Comparison of ENCODE assay signal across 9 mouse cellular contexts in genomic region chr12:32207948-32208891, GRCm38 (mm10). TPM values are rescaled to one million over a fixed set of nuclear protein-coding genes. Genes with fewer than 3 reads are reported as not detected.
DNase-seq lines count a peak whose midpoint lies in the region; ATAC-seq and TF ChIP-seq lines count a peak whose summit lies in the region.
"Had no signal": no experiment of that assay in that cellular context is flagged by ENCODE, and none has a peak within 500 bp of the region (broad histone marks: within the 10 kb centered on the region; RNA-seq: fewer than 3 reads in every experiment).

Pik3cg (minus strand) TSS chr12:32208659.

- no peak within 1 kb of the TSS for H3K4me3 ChIP-seq in midbrain, postnatal 0 days (ENCODE audit: low read depth, low read length)
- no peak within 1 kb of the TSS for H3K4me3 ChIP-seq in midbrain, embryonic 13.5 days (replicated peaks)
- no peak within 1 kb of the TSS for H3K4me3 ChIP-seq in embryonic facial prominence, embryonic 13.5 days
- H3K4me3 ChIP-seq in kidney, embryonic 15.5 days (replicated peaks): peak within 1 kb of the TSS; percentile 27
- peak within 1 kb of the TSS; percentile 67 for H3K4me3 ChIP-seq in macrophage (ENCODE audit: inconsistent target)
- H3K4me3 ChIP-seq in cerebellum, adult 2 months (replicated peaks; ENCODE audit: insufficient read depth, low read depth, low read length): no peak within 1 kb of the TSS
- H3K4me3 ChIP-seq: neural tube, embryonic 13.5 days had no signal

- H3K9ac ChIP-seq in midbrain, postnatal 0 days (replicated peaks; ENCODE audit: low read length, poor library complexity, severe bottlenecking): no peak within 1 kb of the TSS
- no peak within 1 kb of the TSS for H3K9ac ChIP-seq in midbrain, embryonic 13.5 days (replicated peaks)
- no peak within 1 kb of the TSS for H3K9ac ChIP-seq in embryonic facial prominence, embryonic 13.5 days
- H3K9ac ChIP-seq in kidney, embryonic 15.5 days: no peak within 1 kb of the TSS
- H3K9ac ChIP-seq: neural tube, embryonic 13.5 days had no signal

- H3K4me1 ChIP-seq in midbrain, postnatal 0 days (ENCODE audit: insufficient read depth, low read length): no peaks in the 10 kb centered on the region
- H3K4me1 ChIP-seq in midbrain, embryonic 13.5 days (replicated peaks): peaks cover 7% of the 10 kb centered on the region
- H3K4me1 ChIP-seq in embryonic facial prominence, embryonic 13.5 days: peaks cover 12% of the 10 kb centered on the region
- no peaks in the 10 kb centered on the region for H3K4me1 ChIP-seq in kidney, embryonic 15.5 days
- no peaks in the 10 kb centered on the region for H3K4me1 ChIP-seq in cerebellum, adult 2 months (ENCODE audit: control insufficient read depth, insufficient read depth, low read length)

- peaks cover 47% of the 10 kb centered on the region for H3K79me2 ChIP-seq in macrophage (ENCODE audit: inconsistent target)

- no peak for ATAC-seq in midbrain, postnatal 0 days (ENCODE audit: low FRiP score)
- no peak for ATAC-seq in midbrain, embryonic 13.5 days
- 0 out of 2 replicates have a peak, but pooled peaks have one; percentile 15 for ATAC-seq in embryonic facial prominence, embryonic 13.5 days (ENCODE audit: insufficient number of reproducible peaks, insufficient read depth, low FRiP score, low TSS enrichment, low read depth)
- peak; percentile 33; the same call in 1 of the 2 replicates for ATAC-seq in kidney, embryonic 15.5 days (replicated peaks; ENCODE audit: low FRiP score)

- DNase-seq in midbrain, postnatal 0 days (ENCODE audit: low spot score): no peak
- DNase-seq in thymus, postnatal 4 days: peak; percentile 62
- no peak for DNase-seq in cerebellum, adult 2 months
- DNase-seq in frontal cortex, postnatal 25 days (ENCODE audit: low spot score in 2 of 2): no peak

- no peak for TF ChIP-seq POLR2A in cerebellum, adult 2 months (IDR thresholded peaks at IDR 0.05; ENCODE audit: borderline replicate concordance, insufficient read depth, low read length)

- H3K4me2 ChIP-seq in midbrain, postnatal 0 days (ENCODE audit: low read depth, low read length, poor library complexity, severe bottlenecking): peak within 1 kb of the TSS; percentile 6; the same call in 1 of the 2 replicates
- H3K4me2 ChIP-seq in midbrain, embryonic 13.5 days (replicated peaks): no peak within 1 kb of the TSS
- H3K4me2 ChIP-seq in embryonic facial prominence, embryonic 13.5 days: no peak within 1 kb of the TSS; the same call in 1 of the 2 replicates
- peak within 1 kb of the TSS; percentile 43 for H3K4me2 ChIP-seq in kidney, embryonic 15.5 days
- H3K4me2 ChIP-seq: neural tube, embryonic 13.5 days had no signal

- TF ChIP-seq CTCF in midbrain, postnatal 0 days (IDR thresholded peaks at IDR 0.05): no peak
- TF ChIP-seq CTCF in cerebellum, adult 2 months (IDR thresholded peaks at IDR 0.05; ENCODE audit: borderline replicate concordance, insufficient read depth, low read depth, low read length): no peak

- WGBS in midbrain, postnatal 0 days: 66% methylated on average over 22 of the region's 22 CpGs
- 71% methylated on average over 22 of the region's 22 CpGs for WGBS in midbrain, embryonic 13.5 days
- 58% methylated on average over 22 of the region's 22 CpGs for WGBS in embryonic facial prominence, embryonic 13.5 days
- WGBS in kidney, embryonic 15.5 days: 59% methylated on average over 22 of the region's 22 CpGs
- WGBS in macrophage (ENCODE audit: missing documents): under 1% methylated on average over 22 of the region's 22 CpGs
- 80% methylated on average over 22 of the region's 22 CpGs for WGBS in cerebellum, adult 2 months

- no peaks in the 10 kb centered on the region for H3K36me3 ChIP-seq in midbrain, postnatal 0 days (ENCODE audit: insufficient read depth, low read length)
- no peaks in the 10 kb centered on the region for H3K36me3 ChIP-seq in midbrain, embryonic 13.5 days
- no peaks in the 10 kb centered on the region for H3K36me3 ChIP-seq in embryonic facial prominence, embryonic 13.5 days
- no peaks in the 10 kb centered on the region for H3K36me3 ChIP-seq in kidney, embryonic 15.5 days
- H3K36me3 ChIP-seq in macrophage (ENCODE audit: inconsistent target): peaks cover 23% of the 10 kb centered on the region; the same call in 1 of the 2 replicates
- H3K36me3 ChIP-seq: neural tube, embryonic 13.5 days had no signal

- H3K27me3 ChIP-seq in midbrain, postnatal 0 days (ENCODE audit: insufficient read depth, low read length): no peaks in the 10 kb centered on the region
- no peaks in the 10 kb centered on the region for H3K27me3 ChIP-seq in midbrain, embryonic 13.5 days
- H3K27me3 ChIP-seq in embryonic facial prominence, embryonic 13.5 days: no peaks in the 10 kb centered on the region
- H3K27me3 ChIP-seq in kidney, embryonic 15.5 days: no peaks in the 10 kb centered on the region
- peaks cover 2% of the 10 kb centered on the region; the same call in 1 of the 2 replicates for H3K27me3 ChIP-seq in cerebellum, adult 2 months (ENCODE audit: control insufficient read depth, insufficient read depth, low read length)
- H3K27me3 ChIP-seq: neural tube, embryonic 13.5 days had no signal

- H3K9me3 ChIP-seq in midbrain, postnatal 0 days (ENCODE audit: low read length): no peaks in the 10 kb centered on the region
- no peaks in the 10 kb centered on the region for H3K9me3 ChIP-seq in midbrain, embryonic 13.5 days
- H3K9me3 ChIP-seq in embryonic facial prominence, embryonic 13.5 days: no peaks in the 10 kb centered on the region
- no peaks in the 10 kb centered on the region for H3K9me3 ChIP-seq in kidney, embryonic 15.5 days (replicated peaks)
- H3K9me3 ChIP-seq: neural tube, embryonic 13.5 days had no signal

- no peak within 1 kb of the TSS for H3K27ac ChIP-seq in midbrain, postnatal 0 days (ENCODE audit: low read depth, low read length)
- no peak within 1 kb of the TSS for H3K27ac ChIP-seq in midbrain, embryonic 13.5 days
- H3K27ac ChIP-seq in embryonic facial prominence, embryonic 13.5 days: no peak within 1 kb of the TSS
- H3K27ac ChIP-seq in kidney, embryonic 15.5 days: peak within 1 kb of the TSS; percentile 46
- H3K27ac ChIP-seq in macrophage: peak within 1 kb of the TSS; percentile 98
- no peak within 1 kb of the TSS for H3K27ac ChIP-seq in cerebellum, adult 2 months (ENCODE audit: insufficient read depth, low read length)
- H3K27ac ChIP-seq: neural tube, embryonic 13.5 days had no signal

RNA-seq across cellular contexts. Expression of gene Pik3cg, which starts in this region (rescaled TPM):
- 1.9 and 3.0 TPM in 2 replicates for total RNA-seq in midbrain, postnatal 0 days (2014; rRNA removed)
- polyA plus RNA-seq in midbrain, postnatal 0 days (2015; fragmentation: Nextera tagmentation; extraction: Ambion mirVana): 0.78 and 0.86 TPM in 2 replicates
- polyA plus RNA-seq in midbrain, embryonic 13.5 days (2015; fragmentation: Nextera tagmentation; extraction: Ambion mirVana): 0.85 and 1.3 TPM in 2 replicates
- 2.3 and 2.6 TPM in 2 replicates for polyA plus RNA-seq in embryonic facial prominence, embryonic 13.5 days (2015; fragmentation: Nextera tagmentation; extraction: Ambion mirVana)
- polyA plus RNA-seq in kidney, embryonic 15.5 days (2015; fragmentation: Nextera tagmentation; extraction: Ambion mirVana): 2.2 and 2.8 TPM in 2 replicates
- 100 to 1,000 TPM in 1 of 26 experiments, 10 to 100 TPM in 24, 1 to 10 TPM in 1; 3.7 to 101 (median 51.9) TPM for total RNA-seq in macrophage (2018; cell fraction: chromatin; rRNA removed)
- total RNA-seq in macrophage (2018; cell fraction: cytosol; rRNA removed): 10 to 100 TPM; 17.9 to 46.3 (median 30.7) TPM
- 100 to 1,000 TPM in 1 of 26 experiments, 10 to 100 TPM in 25; 10.6 to 129 (median 43.1) TPM for total RNA-seq in macrophage (2018; cell fraction: nucleus; rRNA removed)
- 21.7 to 56.8 TPM (median 24.4 TPM) in 3 replicates for polyA plus RNA-seq in macrophage (2018)
- 0.71 and 0.74 TPM in 2 replicates for polyA plus RNA-seq in cerebellum, adult 2 months (2012; rRNA removed)

Comparison
In these comparisons a context has a peak if more than half of its experiments do, and no peak if none do; other contexts are left out.
1. H3K4me2 ChIP-seq: peak in midbrain, postnatal 0 days (single experiment) and kidney, embryonic 15.5 days (single experiment); none in midbrain, embryonic 13.5 days (single experiment) and embryonic facial prominence, embryonic 13.5 days (single experiment).
2. ATAC-seq: peak in embryonic facial prominence, embryonic 13.5 days (single experiment) and kidney, embryonic 15.5 days (single experiment); none in midbrain, postnatal 0 days (single experiment) and midbrain, embryonic 13.5 days (single experiment).
3. H3K27ac ChIP-seq: peak in kidney, embryonic 15.5 days (single experiment) and macrophage (single experiment); none in midbrain, postnatal 0 days (single experiment), midbrain, embryonic 13.5 days (single experiment), embryonic facial prominence, embryonic 13.5 days (single experiment) and cerebellum, adult 2 months (single experiment).
4. H3K4me3 ChIP-seq: peak in kidney, embryonic 15.5 days (single experiment) and macrophage (single experiment); none in midbrain, postnatal 0 days (single experiment), midbrain, embryonic 13.5 days (single experiment), embryonic facial prominence, embryonic 13.5 days (single experiment) and cerebellum, adult 2 months (single experiment).